Mouse (Mus musculus): Measurements from ENCODE around the gene Cactin.

Cactin gene

DNA sequence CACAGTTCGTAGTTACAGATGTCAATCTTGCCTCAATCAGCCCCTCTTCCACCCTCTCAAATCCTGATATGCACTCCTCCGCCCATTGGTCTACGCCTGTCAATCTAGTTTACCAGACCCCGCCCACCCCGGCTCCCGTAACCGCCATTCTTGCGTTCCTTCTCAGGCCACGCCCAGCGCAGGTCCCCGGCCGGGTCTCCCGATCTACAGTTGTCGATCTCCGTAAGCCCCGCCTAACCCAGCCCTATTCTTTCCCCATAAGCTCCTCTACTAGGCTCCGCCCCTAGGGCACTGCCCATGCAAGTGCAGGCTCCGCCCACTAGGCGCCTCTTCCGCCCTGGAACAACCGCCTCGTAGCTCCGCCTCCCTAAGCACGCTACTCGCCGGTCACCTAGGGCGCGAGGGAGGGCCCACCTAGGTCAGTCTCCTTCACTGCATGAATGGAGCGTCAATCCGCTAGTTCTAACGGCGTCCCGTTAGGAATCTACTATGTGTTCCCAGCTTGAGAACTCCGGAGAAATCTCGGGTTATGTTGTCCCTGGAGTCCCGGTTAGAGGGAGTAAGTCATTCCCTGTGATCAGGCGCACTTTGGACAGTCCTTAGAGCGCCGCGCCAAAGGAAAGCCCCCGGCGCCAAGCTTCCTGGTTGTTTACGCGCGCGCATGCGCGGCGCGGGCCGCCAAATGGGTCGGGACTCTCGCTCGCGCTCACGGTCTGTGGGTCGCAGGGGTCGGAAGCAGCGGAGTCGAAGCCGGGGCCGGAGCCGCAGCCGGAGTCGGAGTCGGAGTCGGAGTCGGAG, at the start of gene Cactin:
Gene Cactin, plus strand, starts transcription at position 554 of the 798 bp plus-strand sequence.
- DNase-seq (ENCODE audit: low spot score in 2 of 2), result peak; percentile 99 to 100

DNA sequence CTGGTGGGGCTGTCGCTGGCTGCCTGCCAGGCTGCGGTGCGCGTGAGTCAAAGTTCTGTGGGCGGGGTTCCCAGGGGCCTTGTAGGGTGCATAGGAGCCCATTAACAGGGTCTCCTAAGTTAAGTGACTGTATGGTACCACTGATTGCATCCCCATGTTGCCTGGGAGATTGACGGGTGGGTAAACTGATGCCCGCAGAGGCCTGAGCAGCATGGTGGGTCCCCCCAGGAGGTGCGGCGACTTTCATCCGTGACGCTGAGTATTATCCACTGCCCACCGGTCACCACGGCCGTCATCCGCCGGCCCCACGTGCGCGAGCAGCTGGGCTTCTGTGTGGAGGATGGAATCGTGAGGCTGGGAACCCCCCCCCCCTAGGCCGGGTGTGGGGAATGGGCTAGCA, 48.5 kb upstream of the Cactin start:
- DNase-seq (ENCODE audit: low spot score in 2 of 2), result no peak

DNA sequence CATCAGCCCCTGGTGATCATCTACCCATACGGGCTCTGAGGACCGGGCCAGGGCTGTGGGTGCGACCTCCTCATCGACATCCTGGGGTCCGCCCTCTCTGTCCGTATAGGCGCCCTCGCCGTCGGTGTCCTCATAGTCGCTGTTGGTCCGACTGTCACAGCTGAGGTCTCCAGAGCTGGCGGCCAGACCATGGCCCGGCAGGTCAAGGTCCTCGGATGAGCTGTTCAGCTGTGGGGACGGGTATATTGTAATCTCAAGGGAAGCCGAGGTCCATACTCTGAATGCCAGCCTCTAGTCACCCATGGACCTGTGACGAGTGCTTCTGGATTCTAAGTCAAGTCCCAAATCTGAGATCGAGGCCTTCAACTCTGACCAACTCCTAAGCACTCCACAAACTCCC, 47.1 kb upstream of the Cactin start:
- DNase-seq (ENCODE audit: low spot score in 2 of 2), result no peak

DNA sequence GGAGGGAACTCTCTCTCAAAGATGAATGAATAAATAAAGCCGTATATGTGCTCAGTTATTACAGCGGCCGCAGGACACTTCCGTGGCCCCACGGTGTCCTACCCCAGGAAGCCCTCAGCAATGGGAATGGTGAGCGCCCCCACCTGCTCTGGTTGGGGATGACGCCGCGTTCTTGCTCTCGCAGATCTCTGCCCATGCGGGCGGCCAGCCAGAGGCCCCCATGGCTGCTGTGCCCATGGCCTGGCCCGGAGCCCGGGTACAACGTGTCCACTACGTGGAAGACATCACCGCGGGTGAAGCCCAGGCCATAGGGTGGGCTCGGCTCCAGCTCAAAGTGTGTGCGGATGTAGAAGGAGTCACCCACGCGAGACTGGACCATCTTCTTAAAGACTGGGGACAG, 43.2 kb upstream of the Cactin start:
- DNase-seq (ENCODE audit: low spot score in 2 of 2), result no peak

DNA sequence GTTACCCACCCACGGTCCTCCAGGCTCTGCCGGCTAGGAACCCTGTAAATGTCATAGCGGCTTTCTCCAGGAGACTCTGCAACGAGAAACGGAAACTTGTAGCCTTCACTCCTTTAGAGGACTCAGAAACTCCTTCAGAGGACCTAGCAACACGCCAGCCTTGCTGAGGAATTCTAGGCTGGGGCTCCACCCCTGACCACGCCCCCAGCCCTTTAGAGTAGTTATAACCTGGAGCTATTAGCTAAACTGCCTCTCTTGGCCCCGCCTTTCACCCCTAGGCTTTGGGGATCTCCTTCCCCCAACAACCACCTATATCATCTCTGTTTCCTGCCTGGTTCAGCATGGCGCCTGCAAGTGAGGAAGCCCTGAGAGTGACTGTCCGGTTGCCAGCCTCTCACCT, 41.4 kb upstream of the Cactin start:
- no peak for DNase-seq (ENCODE audit: low spot score in 2 of 2)

DNA sequence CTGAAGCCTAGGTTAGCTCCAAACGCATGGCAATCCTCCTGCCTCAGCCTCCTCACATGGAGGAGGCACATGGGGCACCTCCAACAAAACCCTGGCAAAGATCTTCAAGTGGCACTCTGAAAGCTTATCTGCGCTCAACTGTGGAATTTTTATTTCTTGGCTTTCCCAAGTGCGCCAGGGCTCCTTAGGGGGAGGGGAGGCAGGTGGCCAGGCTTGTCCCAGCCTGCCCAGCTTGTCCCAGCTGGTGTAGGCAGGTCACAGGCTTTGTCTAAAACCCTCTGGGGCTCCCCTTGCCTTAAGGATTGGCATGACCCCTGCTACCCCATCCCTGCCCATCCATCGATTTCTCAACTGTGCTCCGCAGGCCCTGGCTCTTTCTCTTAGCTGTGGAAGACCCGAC, 36.7 kb upstream of the Cactin start:
- DNase-seq (ENCODE audit: low spot score in 2 of 2), result no peak

DNA sequence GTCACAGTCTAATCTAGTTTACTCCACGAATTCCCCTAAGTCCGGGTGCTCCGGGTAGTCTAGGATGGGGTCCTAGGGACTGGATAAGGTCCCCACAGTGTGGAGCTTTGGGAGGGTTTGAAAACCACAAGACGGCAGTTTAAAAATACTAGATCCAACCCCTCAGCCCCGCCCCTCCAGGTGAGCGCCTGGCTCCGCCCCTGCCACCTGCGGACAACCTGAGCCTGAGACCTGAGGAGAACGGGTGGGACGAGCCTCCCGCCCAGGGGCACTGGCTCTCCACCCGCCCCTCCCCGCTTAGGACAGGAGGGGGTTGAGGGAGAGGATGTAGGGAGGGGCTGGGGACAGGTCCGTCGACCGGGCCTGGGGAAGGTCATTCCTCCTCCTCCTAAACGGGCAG, 36.2 kb upstream of the Cactin start:
- DNase-seq (ENCODE audit: low spot score in 2 of 2), result no peak

DNA sequence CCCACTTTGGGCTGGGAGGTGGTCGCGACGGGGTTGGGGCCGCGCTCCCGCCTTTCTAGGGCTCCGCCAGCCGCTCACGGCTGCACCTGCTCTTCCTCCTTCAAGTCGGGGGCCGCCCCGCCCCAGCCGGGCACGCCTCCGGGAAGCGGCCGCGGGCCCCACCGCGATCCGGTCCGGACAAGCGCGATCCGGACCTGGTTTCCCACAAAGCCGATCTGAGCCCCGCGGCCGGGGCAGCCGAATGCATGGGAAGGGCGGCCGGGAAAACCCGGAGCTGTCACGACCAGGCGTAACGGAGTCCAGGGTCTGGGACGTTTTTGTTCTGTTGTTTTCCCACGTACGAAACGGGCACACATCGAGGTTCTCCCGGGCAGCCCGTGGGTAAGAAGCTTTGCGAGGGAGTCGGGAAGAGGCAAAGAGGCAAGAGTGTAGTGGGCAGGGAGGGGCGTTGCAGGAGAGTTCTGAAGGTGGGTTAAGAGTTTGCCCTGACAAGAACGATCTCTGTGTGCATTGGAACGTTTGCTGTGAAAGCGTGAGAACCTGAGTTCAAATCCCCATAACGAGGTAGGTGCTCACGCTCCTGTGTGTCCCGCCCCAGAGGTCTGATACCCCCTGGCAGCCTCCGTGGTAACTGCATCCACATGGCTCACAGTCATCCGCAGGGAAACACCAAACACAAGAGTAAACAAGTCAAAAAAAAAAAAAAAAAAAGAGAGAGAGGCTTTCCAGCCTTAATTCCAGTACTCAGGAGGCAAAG, 35.0 kb upstream of the Cactin start:
- DNase-seq (ENCODE audit: low spot score in 2 of 2), result peak in 1 of 2 experiments; percentile 78

DNA sequence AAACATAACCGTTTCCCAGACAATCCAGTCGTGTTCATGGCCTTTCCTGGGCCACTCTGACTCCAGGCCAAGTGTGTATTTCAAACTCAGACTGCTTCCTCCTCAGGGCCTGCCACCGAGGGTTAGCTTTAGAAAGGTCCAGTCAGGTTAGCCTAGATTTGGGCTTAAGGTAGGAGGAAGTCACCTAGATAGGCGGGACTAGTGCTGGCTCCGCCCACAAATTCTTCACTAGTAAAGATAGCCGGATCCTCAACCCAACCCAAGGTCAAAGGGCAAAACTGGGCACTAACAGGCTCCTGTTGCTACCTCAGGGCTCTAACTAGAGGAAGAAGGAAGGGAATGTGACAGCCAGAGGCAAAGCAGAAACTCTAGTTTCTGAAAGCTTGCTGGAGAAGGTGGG, 34.3 kb upstream of the Cactin start:
- no peak for DNase-seq (ENCODE audit: low spot score in 2 of 2)

DNA sequence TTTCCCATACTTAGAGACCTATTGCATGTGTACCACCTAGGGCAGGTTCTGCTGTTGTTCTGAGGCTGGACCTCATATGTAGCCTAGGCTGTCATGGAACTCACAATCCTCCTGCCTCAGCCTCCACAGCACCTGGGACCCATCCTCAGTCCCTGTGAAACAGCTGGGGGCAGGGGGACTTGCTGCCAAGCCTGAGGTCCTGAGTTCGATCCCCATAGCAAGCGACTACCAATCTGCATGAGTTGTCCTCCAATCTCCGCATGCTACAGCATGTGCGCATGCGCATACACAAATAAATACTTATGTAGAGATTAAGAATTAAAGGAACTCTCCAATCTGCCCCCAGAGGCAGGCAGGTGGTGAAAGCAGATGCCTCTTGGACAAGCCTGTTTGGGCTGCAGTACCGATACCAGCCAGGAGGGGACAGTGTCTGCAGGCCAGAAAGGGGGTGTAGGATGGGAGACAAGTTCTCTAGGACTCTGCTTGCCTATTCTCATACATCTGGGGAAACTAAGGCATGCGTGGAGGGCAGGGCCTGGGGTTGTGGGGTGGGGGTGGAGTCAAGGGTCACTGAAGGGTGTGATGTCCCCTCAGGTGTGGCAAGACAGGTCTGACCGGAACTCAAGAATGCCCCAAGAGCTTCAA, 33.3 kb upstream of the Cactin start:
- DNase-seq (ENCODE audit: low spot score in 2 of 2), result no peak

DNA sequence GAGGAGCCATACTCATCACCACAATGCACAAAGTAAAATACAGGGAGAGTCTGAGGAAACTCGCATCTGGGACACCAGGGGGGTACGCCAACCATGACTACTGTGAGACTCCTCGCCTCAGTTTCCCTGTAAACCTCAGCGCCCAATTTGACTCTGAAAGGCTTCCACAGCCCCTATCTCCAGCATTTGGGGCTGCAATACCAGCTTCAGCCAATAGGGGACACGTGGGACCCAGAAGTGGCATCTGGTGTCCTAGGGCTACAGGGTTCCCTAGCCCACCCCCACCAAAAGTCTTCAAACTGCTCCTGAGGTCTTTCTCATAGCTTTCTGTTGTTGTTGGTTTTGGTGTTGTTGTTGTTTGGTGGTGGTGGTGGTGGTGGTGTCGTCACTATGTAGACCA, 32.3 kb upstream of the Cactin start:
- DNase-seq (ENCODE audit: low spot score in 2 of 2), result no peak

DNA sequence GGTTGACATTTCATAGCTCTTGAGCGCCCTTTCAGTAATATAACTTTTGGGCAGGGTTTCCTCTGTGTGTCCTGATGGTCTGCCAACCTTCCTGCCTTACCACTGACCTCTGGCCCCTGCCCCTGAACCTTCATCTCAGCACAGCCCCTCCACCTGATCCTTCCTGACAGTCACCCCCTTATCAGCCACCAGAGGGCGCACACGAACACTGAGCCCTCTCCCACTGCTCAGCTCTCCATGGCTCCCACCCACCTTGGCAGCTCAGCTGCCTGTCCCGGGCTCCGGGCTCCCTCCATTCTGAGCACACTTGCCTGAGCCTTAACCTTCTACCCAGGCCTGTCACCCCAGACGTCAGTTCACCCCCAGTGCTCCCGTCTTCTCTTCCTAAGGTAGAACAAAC, 31.6 kb upstream of the Cactin start:
- no peak for DNase-seq (ENCODE audit: low spot score in 2 of 2)

DNA sequence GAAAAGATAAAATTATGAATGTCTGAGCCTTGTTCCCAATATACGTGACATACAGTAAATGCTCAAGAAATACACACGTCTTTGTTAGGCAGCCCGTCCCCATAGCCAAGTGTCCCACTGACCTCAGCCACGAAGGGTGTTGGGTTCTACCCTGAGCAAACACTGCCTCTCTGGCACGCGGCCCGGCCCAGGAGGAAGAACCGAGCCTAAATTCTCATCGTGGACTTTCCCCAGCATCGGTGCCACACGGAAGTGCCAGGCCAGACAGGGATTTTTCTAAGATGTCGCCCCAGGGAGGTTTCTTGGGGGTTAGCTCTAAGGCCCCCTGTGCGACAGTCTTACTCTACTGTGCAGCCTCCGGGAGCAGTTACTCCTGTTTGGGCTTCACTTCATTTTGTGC, 31.1 kb upstream of the Cactin start:
- DNase-seq (ENCODE audit: low spot score in 2 of 2), result no peak

DNA sequence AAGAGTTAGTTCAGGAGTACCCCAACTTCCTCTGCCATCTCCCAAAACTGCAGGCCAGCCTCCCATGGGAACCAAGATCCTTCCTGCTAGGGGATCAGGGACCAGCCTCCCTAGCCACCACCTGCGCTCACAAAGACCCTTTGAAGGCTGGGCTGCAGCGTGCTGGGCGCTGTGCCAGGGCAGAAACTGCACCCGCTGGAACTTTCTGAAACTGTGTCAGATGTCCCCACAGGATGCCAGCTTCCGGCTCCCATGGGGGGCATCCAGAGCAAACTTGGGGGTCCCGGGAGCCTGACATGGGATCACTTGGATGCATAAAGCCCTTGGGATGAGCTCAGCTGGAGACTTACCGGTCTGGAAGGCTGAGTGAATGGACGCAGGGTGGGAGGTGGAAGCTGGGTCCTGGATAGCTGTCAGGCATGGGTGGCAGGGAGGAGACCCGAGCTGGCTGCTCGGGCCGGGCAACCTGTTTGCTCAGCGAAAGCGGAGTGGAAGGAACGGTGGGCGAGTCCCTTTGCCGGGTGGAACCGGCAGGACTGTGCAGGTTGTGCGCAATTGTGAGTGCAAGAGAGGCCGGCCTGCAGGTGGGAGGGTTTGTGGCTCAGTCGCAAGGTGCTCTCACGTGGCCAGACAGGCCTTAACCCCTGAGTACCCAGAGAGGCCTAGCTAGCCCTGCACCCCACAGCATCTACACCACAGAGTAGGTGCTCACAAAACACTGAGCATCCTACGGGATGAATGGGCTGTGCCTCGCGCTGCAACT, 30.0 kb upstream of the Cactin start:
- no peak for DNase-seq (ENCODE audit: low spot score in 2 of 2)

DNA sequence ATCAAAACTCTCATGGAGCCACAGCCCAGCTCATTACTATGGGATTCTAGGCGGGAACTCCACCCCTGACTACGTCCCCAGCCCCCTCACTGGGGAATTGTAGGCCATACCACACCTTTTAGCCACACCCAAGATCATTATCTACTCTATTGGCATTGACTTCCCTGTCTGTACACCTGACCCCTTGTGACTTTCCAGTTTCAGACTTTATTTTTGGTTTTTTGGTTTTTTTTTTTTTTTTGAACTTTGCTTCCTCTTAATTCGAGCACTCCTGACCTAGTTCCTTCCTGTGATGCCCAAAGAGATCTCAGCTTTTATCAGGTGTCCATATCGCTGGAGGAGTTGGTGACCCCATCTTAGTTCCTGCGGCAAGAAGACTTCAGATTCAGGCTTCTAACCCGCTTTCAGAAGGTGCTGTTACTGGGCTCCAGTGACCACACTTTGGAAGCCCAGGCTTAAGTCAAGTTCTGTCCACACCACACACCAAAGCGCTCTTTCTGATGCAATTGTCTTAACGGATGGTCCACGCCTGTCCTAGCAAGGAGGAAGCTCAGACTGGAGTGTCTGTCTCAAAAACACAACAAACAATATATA, 29.3 kb upstream of the Cactin start, which contains the start of gene Tjp3:
Gene Tjp3, minus strand, starts transcription at position 71 of the 594 bp plus-strand sequence.
- DNase-seq (ENCODE audit: low spot score in 2 of 2), result no peak

DNA sequence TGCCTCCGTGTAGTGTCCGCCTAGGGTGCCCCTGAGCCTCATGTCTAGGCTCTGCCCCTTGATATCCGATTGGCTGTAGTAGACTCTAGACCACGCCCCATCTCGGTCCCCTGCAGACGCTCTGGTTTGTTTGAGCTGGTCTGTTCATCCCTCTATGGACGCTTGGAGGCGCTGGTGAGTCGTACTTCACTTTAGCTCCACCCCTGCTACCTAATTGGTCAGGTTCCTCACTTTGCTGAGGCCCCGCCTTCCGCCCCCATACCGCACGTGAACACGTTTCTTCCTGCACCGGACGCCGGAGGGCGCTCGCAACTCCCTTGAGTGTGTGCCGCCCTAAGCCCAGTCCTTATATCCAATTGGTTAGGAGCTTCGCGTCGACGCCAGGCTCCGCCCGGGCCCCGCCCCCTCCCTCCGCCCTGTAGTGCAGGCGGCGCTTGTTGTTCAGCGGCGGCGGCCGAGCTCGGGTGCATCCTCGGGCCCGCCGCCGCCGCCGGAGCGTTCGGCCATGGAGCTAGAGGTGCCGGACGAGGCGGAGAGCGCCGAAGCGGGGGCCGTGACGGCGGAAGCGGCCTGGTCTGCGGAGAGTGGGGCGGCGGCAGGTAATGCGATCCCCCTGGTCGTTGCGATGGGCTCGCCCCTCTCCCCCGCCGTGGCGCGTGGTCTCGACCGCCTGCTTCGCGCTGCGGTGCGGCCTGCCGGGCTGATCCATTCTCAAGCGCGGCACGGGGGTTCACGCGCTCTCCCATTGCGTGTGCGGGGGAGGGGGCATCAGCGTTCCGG, 28.2 kb upstream of the Cactin start, which contains the start of gene Pip5k1c:
Gene Pip5k1c, plus strand, starts transcription at position 410 of the 780 bp plus-strand sequence.
- DNase-seq (ENCODE audit: low spot score in 2 of 2), result peak; percentile 100

DNA sequence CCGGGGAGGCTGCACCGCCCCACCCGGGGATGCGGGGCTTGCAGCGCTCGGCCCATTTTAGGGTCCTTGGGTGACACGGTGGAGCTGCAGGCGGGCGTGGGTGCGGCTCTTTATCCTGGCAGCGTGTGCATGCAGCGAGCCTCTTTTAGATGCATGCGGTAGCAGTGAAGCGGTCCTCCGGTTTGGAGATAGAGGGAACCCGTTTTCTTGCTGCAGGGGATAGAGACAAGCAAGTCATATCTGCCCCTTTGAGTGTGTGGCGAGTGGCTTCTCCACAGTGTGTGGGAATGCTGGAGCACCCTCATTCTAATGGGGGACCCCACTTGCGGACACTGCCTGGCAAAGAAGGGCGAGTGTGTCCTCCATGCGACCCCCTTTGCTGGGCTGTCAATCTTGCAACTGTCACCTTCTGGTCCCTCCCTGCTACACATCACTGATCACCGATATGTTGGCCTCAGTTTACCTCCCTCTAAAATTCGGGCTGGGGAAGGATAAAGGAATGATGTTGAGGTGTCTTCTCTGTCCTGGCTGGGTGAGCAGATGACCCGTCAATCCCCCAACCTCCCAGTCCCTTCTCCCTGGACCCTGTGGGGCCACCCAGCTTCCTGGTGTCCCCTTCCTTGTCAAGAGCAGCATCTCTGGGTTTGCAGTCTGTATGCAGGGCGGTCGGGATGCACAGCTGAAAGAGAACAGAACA, 27.4 kb upstream of the Cactin start:
- no peak for DNase-seq (ENCODE audit: low spot score in 2 of 2)

DNA sequence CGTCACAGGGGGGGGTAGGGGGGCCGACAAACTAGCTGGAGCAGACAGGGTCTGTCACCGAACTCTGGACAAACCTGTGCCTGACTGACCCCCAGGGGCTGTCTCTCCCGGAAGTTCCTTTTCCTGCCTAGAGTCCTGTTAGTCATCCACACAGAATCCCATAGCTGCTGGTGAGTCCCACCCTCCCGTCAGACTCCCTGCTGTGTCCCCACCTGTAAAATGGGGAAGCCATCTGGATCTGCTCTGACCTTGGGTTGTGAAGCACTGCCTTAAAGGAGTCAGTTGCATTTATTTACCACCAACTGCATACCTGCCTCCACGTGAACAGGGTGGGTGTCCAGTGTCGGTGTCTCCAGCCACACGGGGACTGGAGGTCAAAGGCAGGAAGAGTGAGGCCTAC, 26.5 kb upstream of the Cactin start:
- no peak for DNase-seq (ENCODE audit: low spot score in 2 of 2)

DNA sequence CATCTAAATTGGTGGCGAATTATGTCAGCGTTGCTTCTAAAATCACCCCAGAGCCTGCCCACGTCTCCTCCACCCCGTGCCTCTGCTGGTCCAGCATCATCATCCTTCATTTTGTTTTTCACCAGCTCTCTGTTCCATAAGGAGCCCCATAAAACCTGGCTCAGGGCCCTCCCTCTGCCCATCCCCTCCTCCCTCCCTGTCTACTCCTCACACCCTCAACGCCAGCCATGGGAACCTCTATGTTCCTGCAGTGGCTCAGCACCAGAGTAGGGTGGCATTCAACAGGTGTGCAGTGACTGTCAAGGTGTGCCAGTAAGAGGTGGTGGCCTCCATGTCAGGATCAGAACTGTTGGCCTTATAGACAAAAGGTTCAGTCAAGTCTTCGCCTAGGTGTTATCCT, 25.7 kb upstream of the Cactin start:
- DNase-seq (ENCODE audit: low spot score in 2 of 2), result no peak

DNA sequence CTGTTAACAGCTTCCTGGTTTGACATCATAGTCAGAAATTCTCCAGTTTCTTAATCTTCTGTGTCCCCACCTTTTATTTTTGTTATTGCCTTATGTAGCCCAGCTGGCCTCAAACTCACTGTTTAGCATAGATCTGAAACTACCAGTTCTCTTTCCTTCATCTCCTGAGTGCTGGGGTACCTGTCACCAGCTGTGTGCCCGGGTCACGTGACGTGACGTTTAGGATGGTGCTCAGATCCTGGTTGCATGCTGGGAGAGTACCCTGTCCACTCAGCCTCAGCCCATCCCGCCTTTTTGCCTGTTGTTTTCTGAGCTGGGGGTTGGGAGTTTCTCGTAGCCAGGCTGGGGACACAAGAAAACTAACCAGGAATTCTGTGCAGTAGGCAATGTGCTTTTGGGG, 23.7 kb upstream of the Cactin start:
- no peak for DNase-seq (ENCODE audit: low spot score in 2 of 2)

Measured in left cerebral cortex, adult 9 months (tissue).